Mouse (Mus musculus) lung, adult 2 months (tissue): ENCODE data around the gene Sec23b. TPM values are rescaled to one million over a fixed set of nuclear protein-coding genes. Genes with fewer than 3 reads are reported as not detected.

ENCODE experiments used
- DNase-seq: peaks from one replicate; pipeline ENCODE4 v3.0.0; 2022
- H3K4me1 ChIP-seq: fragments of 200-500 bp; 2 replicates; pipeline ENCODE4 v1.6.1; 2011; ENCODE audit warnings: low read length; ENCODE audit not compliant: control insufficient read depth, insufficient read depth
- H3K4me3 ChIP-seq: fragments of 200-500 bp; replicated peaks from 2 replicates; pipeline ENCODE3; 2011; ENCODE audit warnings: low read depth, mild to moderate bottlenecking, control low read depth, low read length; ENCODE audit errors: extremely low read depth
- CTCF ChIP-seq: fragments of 200-500 bp; IDR thresholded peaks from 2 replicates; pipeline ENCODE4 v1.5.1; 2011; ENCODE audit warnings: mild to moderate bottlenecking, low read length, control low read depth; ENCODE audit not compliant: insufficient read depth
- POLR2A ChIP-seq: fragments of 200-500 bp; IDR thresholded peaks from 2 replicates; pipeline ENCODE4 v1.6.1; 2011; ENCODE audit warnings: low read depth, mild to moderate bottlenecking, control low read depth, low read length, borderline replicate concordance; ENCODE audit errors: extremely low read depth
- WGBS: fragments of 180-500 bp; shearing (Covaris S2); methylation state at CpG from one replicate; pipeline ENCODE4 v1.1.7; 2018; 5-methylcytosine and 5-hydroxymethylcytosine counted together
- polyA plus RNA-seq: library from polyadenylated mRNA; depleted of rRNA; stranded (reverse); fragments of >200 nt; gene quantifications from 2 replicates; pipeline ENCODE4 v1.2.3, GENCODE M21; 2012

Gene Sec23b
- polyA plus RNA-seq, 1 experiment: 51.0 TPM

DNA sequence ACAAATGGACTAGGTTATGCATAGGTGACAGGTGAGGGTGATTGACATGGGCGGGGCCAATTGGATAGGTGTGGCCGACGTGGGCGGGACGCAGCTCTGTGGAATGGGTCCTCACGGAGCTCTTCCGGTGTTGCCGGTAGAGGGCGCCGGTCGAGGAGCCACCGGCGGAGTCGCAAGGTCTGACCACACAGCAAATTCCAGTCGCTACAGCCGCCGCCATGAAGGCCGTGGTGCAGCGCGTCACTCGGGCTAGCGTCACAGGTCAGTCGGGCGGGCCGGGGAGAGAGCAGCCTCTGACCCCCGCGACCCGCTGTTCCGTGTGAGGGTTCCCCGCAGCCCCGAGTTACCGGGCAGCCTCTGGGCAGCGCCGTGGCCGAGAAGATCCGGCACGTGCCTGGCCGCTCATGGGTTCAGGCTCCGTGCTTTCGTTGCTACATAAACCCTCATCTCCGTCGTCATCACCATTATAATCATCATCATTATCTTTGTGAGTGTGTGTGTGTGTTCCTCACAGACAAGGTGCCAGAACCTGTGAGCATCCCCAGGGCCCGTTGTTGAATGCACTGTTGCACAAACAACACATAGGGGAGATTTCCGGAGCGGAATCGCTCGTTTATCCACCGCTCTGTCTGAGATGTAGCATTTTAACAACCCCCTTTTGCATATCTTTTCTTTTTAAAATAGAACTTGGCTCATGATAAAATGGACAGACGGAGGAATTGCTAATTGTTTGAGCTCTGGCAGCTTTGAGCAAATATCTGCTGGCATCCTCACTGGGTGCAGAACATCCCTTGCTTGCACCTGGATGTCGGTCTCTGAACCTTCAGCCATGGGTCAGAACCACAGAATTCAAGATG lies 44.0 kb downstream of the Sec23b start, which contains the start of gene Dtd1:
Gene Dtd1 (plus strand): TSS at position 67 of the 857 bp plus-strand sequence.
- peak; percentile 90 for DNase-seq
- TF ChIP-seq CTCF (peak; percentile 54), POLR2A (peak; percentile 64; the same call in 1 of the 2 replicates)
- Histone ChIP-seq H3K4me1 (peaks cover 2% of the 10 kb centered on the region; the same call in 1 of the 2 replicates), H3K4me3 (peak within 1 kb of the TSS; percentile 86)
- 2% methylated on average over 50 of the region's 50 CpGs for WGBS

DNA sequence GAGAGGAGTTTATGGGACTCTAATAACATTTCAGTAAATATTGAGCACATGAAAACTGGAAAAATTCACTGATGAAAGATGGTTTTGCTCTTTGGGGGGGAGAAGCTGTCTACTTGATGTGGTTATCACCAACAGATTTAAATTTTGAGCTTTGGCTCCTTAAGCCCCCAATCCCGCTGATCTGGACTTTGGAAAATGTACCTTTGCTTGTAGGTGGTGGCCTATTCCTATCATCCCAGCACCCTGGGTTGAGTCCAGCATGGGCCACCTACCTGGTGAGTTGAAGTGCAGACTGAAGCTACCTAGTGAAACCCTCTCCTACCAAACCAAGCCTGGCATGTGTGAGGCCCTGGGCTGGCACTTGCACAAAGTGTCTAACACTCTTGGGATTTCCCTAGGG lies 45.5 kb downstream of the Sec23b start:
- DNase-seq: no peak
- TF ChIP-seq CTCF (no peak), POLR2A (no peak)
- Histone ChIP-seq H3K4me3 (no peak overlapping the region), H3K4me1 (peaks cover 2% of the 10 kb centered on the region; the same call in 1 of the 2 replicates)
- WGBS: 97% methylated on average over 1 of the region's 1 CpGs

DNA sequence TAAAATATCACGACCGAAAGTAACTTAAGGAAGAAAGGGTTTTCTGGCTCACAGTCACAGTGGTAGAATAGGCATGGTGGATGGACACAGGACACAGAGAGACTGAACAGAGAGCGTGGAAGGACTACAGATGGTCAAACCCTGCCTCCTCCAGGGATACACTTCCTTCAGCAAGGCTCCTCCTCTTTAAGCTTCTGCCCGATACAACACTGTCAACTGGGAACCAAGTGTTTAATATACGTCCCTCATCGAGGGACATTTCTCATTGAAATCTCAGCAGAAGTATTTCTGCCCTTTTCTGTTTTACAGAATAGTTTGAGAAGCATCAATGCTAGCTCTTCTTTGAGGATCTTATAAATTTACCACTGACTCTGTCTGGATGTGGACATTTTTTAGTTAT lies 57.9 kb downstream of the Sec23b start:
- 91% methylated on average over 6 of the region's 6 CpGs for WGBS
- H3K4me1 ChIP-seq: no peaks in the 10 kb centered on the region
- H3K4me3 ChIP-seq: no peak overlapping the region
- no peak for TF ChIP-seq CTCF
- TF ChIP-seq POLR2A: no peak
- DNase-seq: no peak

DNA sequence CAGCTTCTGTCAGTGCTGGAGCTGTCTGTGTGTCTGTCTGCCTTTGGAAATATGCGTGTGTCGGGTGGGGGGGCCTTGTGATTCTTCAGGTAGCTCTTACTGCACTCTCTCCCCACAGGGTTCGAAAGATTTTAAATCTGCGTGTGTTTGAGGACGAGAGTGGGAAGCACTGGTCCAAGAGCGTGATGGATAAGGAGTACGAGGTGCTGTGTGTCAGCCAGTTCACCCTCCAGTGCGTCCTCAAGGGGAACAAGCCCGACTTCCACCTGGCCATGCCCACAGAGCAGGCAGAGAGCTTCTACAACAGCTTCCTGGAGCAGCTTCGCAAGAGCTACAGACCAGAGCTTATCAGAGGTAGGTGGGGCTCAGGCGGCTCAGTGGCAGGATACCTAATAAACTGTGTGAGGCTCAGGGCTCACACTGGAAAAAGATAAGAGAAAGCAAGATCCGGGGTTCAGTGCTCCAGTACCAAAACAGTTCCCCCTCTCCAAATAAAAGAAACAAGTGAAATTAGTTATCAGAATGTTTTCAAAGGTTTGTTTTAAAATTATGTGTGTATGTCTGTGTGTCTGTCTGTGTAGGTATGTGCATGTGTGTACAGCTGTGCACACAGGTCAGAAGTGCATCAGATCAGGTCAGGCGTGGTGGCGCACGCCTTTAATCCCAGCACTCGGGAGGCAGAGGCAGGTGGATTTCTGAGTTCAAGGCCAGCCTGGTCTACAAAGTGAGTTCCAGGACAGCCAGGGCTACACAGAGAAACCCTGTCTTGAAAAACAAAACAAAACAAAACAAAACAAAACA lies 61.2 kb downstream of the Sec23b start:
- H3K4me3 ChIP-seq: no peak overlapping the region
- TF ChIP-seq POLR2A (no peak), CTCF (no peak)
- H3K4me1 ChIP-seq: no peaks in the 10 kb centered on the region
- 78% methylated on average over 16 of the region's 16 CpGs for WGBS
- DNase-seq: no peak

DNA sequence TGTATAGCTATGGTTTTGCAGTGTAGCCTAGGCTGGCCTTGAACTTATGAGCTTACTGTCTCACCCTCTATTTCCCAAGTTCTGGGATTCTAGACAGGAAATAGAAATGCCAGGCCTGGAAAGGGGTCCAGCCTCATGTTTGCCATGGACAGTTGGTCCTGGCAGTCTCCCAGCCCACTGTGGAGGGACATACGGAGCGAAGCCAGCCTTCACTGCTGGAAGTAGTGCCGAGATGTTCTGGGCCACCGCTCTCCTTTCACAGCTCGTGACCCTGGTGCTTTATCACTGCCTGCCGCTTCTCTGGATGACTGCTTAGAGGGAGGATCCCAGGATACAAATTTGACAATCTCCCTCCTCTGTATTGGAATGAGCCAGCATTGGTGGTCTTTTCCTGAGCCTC lies 65.5 kb downstream of the Sec23b start:
- DNase-seq: no peak
- 90% methylated on average over 6 of the region's 6 CpGs for WGBS
- no peaks in the 10 kb centered on the region for H3K4me1 ChIP-seq
- no peak for TF ChIP-seq POLR2A
- TF ChIP-seq CTCF: no peak
- H3K4me3 ChIP-seq: no peak overlapping the region

DNA sequence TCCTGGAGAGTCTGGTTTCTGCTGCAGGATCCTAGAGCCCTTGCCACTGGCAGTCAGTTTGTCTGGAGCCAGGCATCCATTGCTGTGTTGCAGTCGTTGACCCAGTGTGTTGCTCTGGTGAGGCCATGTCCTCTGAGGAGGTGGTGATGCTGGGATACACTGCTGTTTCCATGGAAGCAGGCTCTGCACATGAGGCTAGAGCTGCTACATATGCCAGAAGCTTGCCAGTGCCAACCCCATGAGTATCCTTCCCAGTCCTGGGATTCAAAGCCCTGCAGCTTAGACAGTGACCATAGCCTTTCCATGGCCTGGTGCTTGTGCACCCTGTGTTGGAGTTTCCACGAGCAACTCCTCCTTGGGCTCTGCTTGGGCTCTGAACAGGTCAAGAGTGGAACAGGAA lies 77.5 kb downstream of the Sec23b start:
- Histone ChIP-seq H3K4me3 (no peak overlapping the region), H3K4me1 (no peaks in the 10 kb centered on the region)
- TF ChIP-seq POLR2A (no peak), CTCF (no peak)
- 88% methylated on average over 2 of the region's 2 CpGs for WGBS
- DNase-seq: no peak

DNA sequence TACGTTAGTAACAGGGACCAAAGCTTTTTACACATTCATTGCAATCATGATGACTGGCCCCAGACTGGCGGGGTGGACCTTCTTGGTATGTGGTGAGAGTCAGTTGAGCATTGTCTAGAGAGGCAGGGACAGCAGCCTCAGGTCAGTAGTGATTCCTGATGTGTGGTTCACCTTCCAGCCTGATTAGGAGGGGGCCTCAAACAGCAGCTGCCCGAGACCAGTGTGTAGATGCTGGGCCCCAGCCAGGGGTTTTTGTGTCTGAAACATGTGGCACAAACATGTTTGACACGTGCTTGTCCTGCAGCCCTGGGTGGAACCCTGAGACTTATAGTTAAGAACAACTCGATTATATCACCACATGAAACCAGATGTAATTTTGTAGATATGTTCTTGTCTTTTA lies 78.2 kb downstream of the Sec23b start:
- WGBS: 60% methylated on average over 5 of the region's 5 CpGs
- Histone ChIP-seq H3K4me1 (no peaks in the 10 kb centered on the region), H3K4me3 (no peak overlapping the region)
- DNase-seq: no peak
- no peak for TF ChIP-seq CTCF
- no peak for TF ChIP-seq POLR2A

DNA sequence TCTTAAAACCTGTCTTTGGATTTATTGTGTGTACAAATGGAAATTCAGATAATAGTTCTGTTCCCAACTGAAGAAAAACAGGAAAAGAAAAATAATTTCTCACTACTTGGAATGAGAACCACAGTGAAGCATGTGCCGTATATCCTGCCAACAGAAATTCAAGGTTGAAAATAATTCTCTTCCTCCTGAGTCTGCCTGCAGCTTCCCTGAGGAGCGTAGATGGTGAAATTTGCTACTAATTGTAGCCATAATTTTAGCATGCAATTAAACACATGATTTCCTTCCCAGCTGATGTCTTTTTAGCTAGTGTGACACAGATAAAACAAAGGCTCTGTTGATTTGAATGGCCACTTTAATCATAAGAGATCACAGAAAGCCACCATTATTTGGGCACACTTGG lies 78.7 kb downstream of the Sec23b start:
- 65% methylated on average over 2 of the region's 2 CpGs for WGBS
- H3K4me3 ChIP-seq: no peak overlapping the region
- no peak for DNase-seq
- TF ChIP-seq POLR2A: no peak
- no peak for TF ChIP-seq CTCF
- no peaks in the 10 kb centered on the region for H3K4me1 ChIP-seq

DNA sequence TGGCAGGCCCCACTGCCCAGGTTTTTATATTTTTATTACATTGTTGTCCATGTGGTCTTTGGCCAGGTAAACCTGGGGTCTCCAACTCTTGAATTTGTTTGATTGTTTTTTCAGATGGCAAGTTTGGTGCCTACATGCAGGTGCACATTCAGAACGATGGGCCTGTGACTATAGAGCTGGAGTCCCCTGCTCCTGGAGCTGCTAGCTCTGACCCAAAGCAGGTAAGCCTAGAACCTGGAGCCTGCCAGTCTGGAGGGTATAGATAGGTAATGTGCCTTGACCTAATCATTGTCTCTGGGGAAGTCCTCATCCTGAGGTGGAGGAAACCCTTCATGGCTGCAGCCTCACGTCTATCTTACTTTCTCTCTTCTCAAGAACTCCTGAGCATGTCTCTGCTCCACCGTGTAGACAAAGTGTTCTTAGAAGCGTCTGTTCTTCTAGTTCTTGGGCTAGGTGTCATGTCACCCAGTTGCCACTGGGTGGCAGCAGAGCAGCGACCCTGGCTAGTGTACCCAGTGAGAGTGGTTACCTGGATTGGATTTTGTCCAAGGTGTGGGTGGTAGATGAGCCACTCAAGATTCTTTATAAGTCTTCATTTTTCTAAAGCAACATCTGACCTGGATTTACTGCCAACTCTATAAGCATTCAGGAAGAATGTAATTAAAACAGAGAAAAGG lies 79.8 kb downstream of the Sec23b start:
- no peak overlapping the region for H3K4me3 ChIP-seq
- TF ChIP-seq CTCF (peak; percentile 95), POLR2A (no peak)
- H3K4me1 ChIP-seq: no peaks in the 10 kb centered on the region
- WGBS: 17% methylated on average over 5 of the region's 5 CpGs
- peak; percentile 50 for DNase-seq
